Mouse (Mus musculus): Measurements from ENCODE around the gene Cdiptos. TPM values are rescaled to one million over a fixed set of nuclear protein-coding genes. Genes with fewer than 3 reads are reported as not detected.

Cdiptos gene
- polyA plus RNA-seq, 1 experiment from 2014 or later = 1.2 TPM

- no peak overlapping the region for H3K4me2 ChIP-seq
- H3K9ac ChIP-seq = no peak overlapping the region
- no peak for ATAC-seq
- peaks cover under 1% of the 10 kb centered on the region; the same call in 1 of the 2 replicates for H3K36me3 ChIP-seq (ENCODE audit: poor library complexity, severe bottlenecking)
- no peak overlapping the region for H3K27ac ChIP-seq
- H3K9me3 ChIP-seq (replicated peaks) = no peaks in the 10 kb centered on the region
- 39% methylated on average over 9 of the region's 9 CpGs for WGBS
- H3K4me1 ChIP-seq = no peaks in the 10 kb centered on the region
- H3K27me3 ChIP-seq = no peaks in the 10 kb centered on the region
- H3K4me3 ChIP-seq = no peak overlapping the region
Measured at GRCm38 (mm10) chr7:126986319-126986718, 10.4 kb upstream of the Cdiptos start.

GRCm38 (mm10) chr7:126984667-126985444 lies 9.0 kb upstream of the Cdiptos start:
- Histone ChIP-seq H3K4me2 (no peak overlapping the region), H3K27me3 (no peaks in the 10 kb centered on the region), H3K4me3 (no peak overlapping the region), H3K27ac (no peak overlapping the region), H3K4me1 (no peaks in the 10 kb centered on the region), H3K9ac (no peak overlapping the region), H3K9me3 (replicated peaks) (no peaks in the 10 kb centered on the region), H3K36me3 (ENCODE audit: poor library complexity, severe bottlenecking) (peaks cover 14% of the 10 kb centered on the region)
- 68% methylated on average over 10 of the region's 10 CpGs for WGBS
- no peak for ATAC-seq

GRCm38 (mm10) chr7:126983113-126983512 lies 7.2 kb upstream of the Cdiptos start:
- 80% methylated on average over 7 of the region's 7 CpGs for WGBS
- no peak overlapping the region for H3K27ac ChIP-seq
- no peak overlapping the region for H3K4me2 ChIP-seq
- no peak for ATAC-seq
- H3K9me3 ChIP-seq (replicated peaks) = no peaks in the 10 kb centered on the region
- H3K4me1 ChIP-seq = no peaks in the 10 kb centered on the region
- H3K4me3 ChIP-seq = no peak overlapping the region
- no peaks in the 10 kb centered on the region for H3K27me3 ChIP-seq
- H3K36me3 ChIP-seq (ENCODE audit: poor library complexity, severe bottlenecking) = peaks cover 31% of the 10 kb centered on the region
- no peak overlapping the region for H3K9ac ChIP-seq

- peaks cover 5% of the 10 kb centered on the region for H3K4me1 ChIP-seq
Measured at GRCm38 (mm10) chr7:126982054-126982453, 6.2 kb upstream of the Cdiptos start.

GRCm38 (mm10) chr7:126981601-126982000 lies 5.7 kb upstream of the Cdiptos start:
- ATAC-seq = no peak

More at GRCm38 (mm10) chr7:126982054-126982453, 6.2 kb upstream of the Cdiptos start:
- Histone ChIP-seq H3K27ac (no peak overlapping the region), H3K4me3 (no peak overlapping the region), H3K27me3 (no peaks in the 10 kb centered on the region), H3K4me2 (no peak overlapping the region), H3K9ac (no peak overlapping the region), H3K36me3 (ENCODE audit: poor library complexity, severe bottlenecking) (peaks cover 34% of the 10 kb centered on the region), H3K9me3 (replicated peaks) (no peaks in the 10 kb centered on the region)
- WGBS = 87% methylated on average over 4 of the region's 4 CpGs
- no peak for ATAC-seq

GRCm38 (mm10) chr7:126978841-126979240 lies 2.9 kb upstream of the Cdiptos start:
- 98% methylated on average over 6 of the region's 6 CpGs for WGBS
- Histone ChIP-seq H3K4me1 (peaks cover 12% of the 10 kb centered on the region), H3K27me3 (no peaks in the 10 kb centered on the region)

More at GRCm38 (mm10) chr7:126981601-126982000, 5.7 kb upstream of the Cdiptos start:
- H3K4me3 ChIP-seq = no peak overlapping the region
- H3K4me2 ChIP-seq = no peak overlapping the region
- no peaks in the 10 kb centered on the region for H3K9me3 ChIP-seq (replicated peaks)
- H3K27ac ChIP-seq = no peak overlapping the region
- H3K36me3 ChIP-seq (ENCODE audit: poor library complexity, severe bottlenecking) = peaks cover 34% of the 10 kb centered on the region
- H3K4me1 ChIP-seq = peaks cover 7% of the 10 kb centered on the region
- H3K9ac ChIP-seq = no peak overlapping the region
- 97% methylated on average over 2 of the region's 2 CpGs for WGBS
- no peaks in the 10 kb centered on the region for H3K27me3 ChIP-seq

GRCm38 (mm10) chr7:126976878-126977459 lies 1.1 kb upstream of the Cdiptos start:
- peak overlapping the region; percentile 99 for H3K4me3 ChIP-seq
- H3K27me3 ChIP-seq = no peaks in the 10 kb centered on the region
- peaks cover 34% of the 10 kb centered on the region for H3K36me3 ChIP-seq (ENCODE audit: poor library complexity, severe bottlenecking)
- H3K4me2 ChIP-seq = peak overlapping the region; percentile 72
- ATAC-seq = no peak
- 29% methylated on average over 14 of the region's 14 CpGs for WGBS
- no peaks in the 10 kb centered on the region for H3K9me3 ChIP-seq (replicated peaks)
- peak overlapping the region; percentile 99 for H3K9ac ChIP-seq
- peak overlapping the region; percentile 97; the same call in 1 of the 2 replicates for H3K27ac ChIP-seq
- peaks cover 12% of the 10 kb centered on the region for H3K4me1 ChIP-seq

More at GRCm38 (mm10) chr7:126978841-126979240, 2.9 kb upstream of the Cdiptos start:
- Histone ChIP-seq H3K9me3 (replicated peaks) (no peaks in the 10 kb centered on the region), H3K27ac (no peak overlapping the region), H3K36me3 (ENCODE audit: poor library complexity, severe bottlenecking) (peaks cover 34% of the 10 kb centered on the region), H3K4me2 (no peak overlapping the region), H3K4me3 (no peak overlapping the region), H3K9ac (no peak overlapping the region)
- ATAC-seq = no peak

GRCm38 (mm10) chr7:126975893-126975949 lies 177 bp downstream of the Cdiptos start, which contains the start of gene Cdipt:
Gene Cdipt (plus strand): TSS chr7:126975914.
- peaks cover 12% of the 10 kb centered on the region for H3K4me1 ChIP-seq
- peak within 1 kb of the TSS; percentile 72 for H3K4me2 ChIP-seq
- peaks cover 29% of the 10 kb centered on the region for H3K36me3 ChIP-seq (ENCODE audit: poor library complexity, severe bottlenecking)
- peak within 1 kb of the TSS; percentile 97 for H3K27ac ChIP-seq
- H3K27me3 ChIP-seq = no peaks in the 10 kb centered on the region
- ATAC-seq = no peak
- WGBS = 6% methylated on average over 1 of the region's 1 CpGs
- no peaks in the 10 kb centered on the region for H3K9me3 ChIP-seq (replicated peaks)
- peak within 1 kb of the TSS; percentile 99 for H3K9ac ChIP-seq
- H3K4me3 ChIP-seq = peak within 1 kb of the TSS; percentile 99

GRCm38 (mm10) chr7:126975493-126975892 lies 405 bp downstream of the Cdiptos start:
- Histone ChIP-seq H3K9ac (peak overlapping the region; percentile 99; the same call in 1 of the 2 replicates), H3K4me1 (peaks cover 12% of the 10 kb centered on the region), H3K4me3 (peak overlapping the region; percentile 99), H3K4me2 (peak overlapping the region; percentile 72), H3K27me3 (no peaks in the 10 kb centered on the region), H3K36me3 (ENCODE audit: poor library complexity, severe bottlenecking) (peaks cover 29% of the 10 kb centered on the region), H3K9me3 (replicated peaks) (no peaks in the 10 kb centered on the region), H3K27ac (no peak overlapping the region; the same call in 1 of the 2 replicates)
- no peak; the same call in 1 of the 2 replicates for ATAC-seq
- WGBS = 14% methylated on average over 8 of the region's 8 CpGs

GRCm38 (mm10) chr7:126967361-126967760 lies 8.5 kb downstream of the Cdiptos start:
- Histone ChIP-seq H3K4me2 (no peak overlapping the region), H3K36me3 (ENCODE audit: poor library complexity, severe bottlenecking) (peaks cover 47% of the 10 kb centered on the region), H3K27me3 (peaks cover 17% of the 10 kb centered on the region), H3K4me1 (no peaks in the 10 kb centered on the region), H3K9ac (no peak overlapping the region), H3K27ac (no peak overlapping the region), H3K9me3 (replicated peaks) (no peaks in the 10 kb centered on the region), H3K4me3 (no peak overlapping the region)
- ATAC-seq = no peak
- 71% methylated on average over 6 of the region's 6 CpGs for WGBS

GRCm38 (mm10) chr7:126965568-126965967 lies 10.3 kb downstream of the Cdiptos start:
- Histone ChIP-seq H3K27ac (no peak overlapping the region), H3K4me3 (no peak overlapping the region), H3K4me1 (no peaks in the 10 kb centered on the region), H3K36me3 (ENCODE audit: poor library complexity, severe bottlenecking) (peaks cover 61% of the 10 kb centered on the region), H3K4me2 (no peak overlapping the region), H3K9ac (no peak overlapping the region), H3K27me3 (peaks cover 25% of the 10 kb centered on the region), H3K9me3 (replicated peaks) (no peaks in the 10 kb centered on the region)
- ATAC-seq = no peak
- 50% methylated on average over 3 of the region's 3 CpGs for WGBS

- H3K27me3 ChIP-seq = peaks cover 25% of the 10 kb centered on the region
- H3K27ac ChIP-seq = no peak overlapping the region
- H3K4me1 ChIP-seq = no peaks in the 10 kb centered on the region
- peaks cover 61% of the 10 kb centered on the region for H3K36me3 ChIP-seq (ENCODE audit: poor library complexity, severe bottlenecking)
- ATAC-seq = 0 out of 2 replicates have a peak, but pooled peaks have one; percentile 36
- H3K4me3 ChIP-seq = no peak overlapping the region
- H3K9ac ChIP-seq = no peak overlapping the region
- H3K9me3 ChIP-seq (replicated peaks) = no peaks in the 10 kb centered on the region
- WGBS = 28% methylated on average over 19 of the region's 19 CpGs
- H3K4me2 ChIP-seq = no peak overlapping the region
Measured at GRCm38 (mm10) chr7:126963548-126964286, 12.2 kb downstream of the Cdiptos start.

Measured in forebrain, embryonic 13.5 days (tissue).